Mouse (Mus musculus) hindbrain, embryonic 10.5 days (tissue): ENCODE data around the gene Sde2. TPM values are rescaled to one million over a fixed set of nuclear protein-coding genes. Genes with fewer than 3 reads are reported as not detected.

ENCODE experiments used
- polyA plus RNA-seq: library from polyadenylated mRNA; unstranded; fragments of >200 nt; fragmentation: Nextera tagmentation; extraction: Ambion mirVana; gene quantifications from 2 replicates; pipeline ENCODE4 v1.2.1, GENCODE M21; 2016

The Sde2 gene
- polyA plus RNA-seq, 1 experiment from 2014 or later, result 33.8 TPM

Other genes with a start within 250 kb of the Sde2 start
- 20.5 and 21.9 TPM in 2 replicates for gene Lin9, start 210.0 kb upstream of the Sde2 start, polyA plus RNA-seq
- 0.14 TPM in 1 of 2 replicates, not detected in the other for gene Mixl1, start 154.1 kb upstream of the Sde2 start, polyA plus RNA-seq
- gene Acbd3, start 125.1 kb upstream of the Sde2 start, polyA plus RNA-seq, result 15.1 and 16.5 TPM in 2 replicates
- 2,706 and 3,181 TPM in 2 replicates for gene H3f3a, start 37.2 kb upstream of the Sde2 start, polyA plus RNA-seq
- 0.13 TPM in 1 of 2 replicates, not detected in the other for gene Lefty2, start 42.0 kb downstream of the Sde2 start, polyA plus RNA-seq
- gene Pycr2, start 53.2 kb downstream of the Sde2 start, polyA plus RNA-seq, result 125 and 138 TPM in 2 replicates
- gene Lefty1, start 83.9 kb downstream of the Sde2 start, polyA plus RNA-seq, result 0.71 and 0.78 TPM in 2 replicates
- 3.0 and 3.4 TPM in 2 replicates for gene Tmem63a, start 91.2 kb downstream of the Sde2 start, polyA plus RNA-seq
- gene Ephx1, start 169.8 kb downstream of the Sde2 start, polyA plus RNA-seq, result 0.86 and 1.5 TPM in 2 replicates
- not detected in 2 replicates for gene 9130409I23Rik, start 200.1 kb downstream of the Sde2 start, polyA plus RNA-seq